Mouse (Mus musculus) forebrain, embryonic 16.5 days (tissue): ENCODE data around the gene Hsp90ab1. TPM values are rescaled to one million over a fixed set of nuclear protein-coding genes. Genes with fewer than 3 reads are reported as not detected.

Source experiments
- ATAC-seq: fragments of 200-750 bp; cut with Nextera tagmentation; 2 replicates; pipeline ENCODE4 v1.8.0; 2017; ENCODE audit warnings: mild to moderate bottlenecking, moderate library complexity
- H3K27ac ChIP-seq: fragments of 300-500 bp; sonication (generic); 2 replicates; pipeline ENCODE4 v1.5.1; 2014; ENCODE audit warnings: low read length, control low read depth
- H3K27me3 ChIP-seq: fragments of 300-500 bp; sonication (generic); replicated peaks from 2 replicates; pipeline ENCODE4 v1.6.1; 2014; ENCODE audit warnings: low read length; ENCODE audit not compliant: control insufficient read depth, insufficient read depth
- H3K36me3 ChIP-seq: fragments of 300-500 bp; sonication (generic); 2 replicates; pipeline ENCODE4 v1.6.1; 2014; ENCODE audit not compliant: control insufficient read depth, insufficient read depth
- H3K4me1 ChIP-seq: fragments of 300-500 bp; sonication (generic); replicated peaks from 2 replicates; pipeline ENCODE4 v1.6.1; 2014; ENCODE audit warnings: low read length; ENCODE audit not compliant: control insufficient read depth, insufficient read depth
- H3K4me2 ChIP-seq: fragments of 300-500 bp; sonication (generic); 2 replicates; pipeline ENCODE4 v1.6.1; 2014; ENCODE audit warnings: mild to moderate bottlenecking, low read length, control low read depth
- H3K4me3 ChIP-seq: fragments of 300-500 bp; sonication (generic); replicated peaks from 2 replicates; pipeline ENCODE4 v1.5.1; 2014; ENCODE audit warnings: mild to moderate bottlenecking, low read length, control low read depth
- H3K9ac ChIP-seq: fragments of 300-500 bp; sonication (generic); replicated peaks from 2 replicates; pipeline ENCODE4 v1.6.1; 2014; ENCODE audit warnings: low read depth, low read length, control low read depth
- H3K9me3 ChIP-seq: fragments of 300-500 bp; sonication (generic); 2 replicates; pipeline ENCODE4 v1.6.1; 2016; ENCODE audit warnings: low read length; ENCODE audit not compliant: control insufficient read depth
- WGBS: fragments of 180-500 bp; shearing (Covaris S2); extraction: QIAGEN DNeasy Blood & Tissue Kit; methylation state at CpG from one replicate; pipeline ENCODE4 v1.1.7; 2014; 5-methylcytosine and 5-hydroxymethylcytosine counted together
- polyA plus RNA-seq: library from polyadenylated mRNA; unstranded; fragments of >200 nt; fragmentation: Nextera tagmentation; extraction: Ambion mirVana; gene quantifications from 2 replicates; pipeline ENCODE4 v1.2.1, GENCODE M21; 2015

Hsp90ab1 gene
- polyA plus RNA-seq, 1 experiment from 2014 or later, result 1,528 TPM

GRCm38 (mm10) chr17:45584939-45585678 lies 12.0 kb upstream of the Hsp90ab1 start:
- peak; percentile 53 for ATAC-seq
- no peaks in the 10 kb centered on the region for H3K9me3 ChIP-seq
- H3K27me3 ChIP-seq, result no peaks in the 10 kb centered on the region
- no peak overlapping the region for H3K4me2 ChIP-seq
- peaks cover 8% of the 10 kb centered on the region; the same call in 1 of the 2 replicates for H3K36me3 ChIP-seq
- H3K4me1 ChIP-seq, result peaks cover 7% of the 10 kb centered on the region
- 26% methylated on average over 14 of the region's 14 CpGs for WGBS
- H3K9ac ChIP-seq, result no peak overlapping the region; the same call in 1 of the 2 replicates
- H3K27ac ChIP-seq, result peak overlapping the region; percentile 57
- H3K4me3 ChIP-seq, result no peak overlapping the region

GRCm38 (mm10) chr17:45584096-45584896 lies 11.2 kb upstream of the Hsp90ab1 start:
- Histone ChIP-seq H3K27me3 (no peaks in the 10 kb centered on the region), H3K9ac (no peak overlapping the region; the same call in 1 of the 2 replicates), H3K4me2 (no peak overlapping the region), H3K9me3 (no peaks in the 10 kb centered on the region), H3K4me1 (peaks cover 7% of the 10 kb centered on the region), H3K36me3 (peaks cover 8% of the 10 kb centered on the region; the same call in 1 of the 2 replicates), H3K27ac (peak overlapping the region; percentile 57), H3K4me3 (no peak overlapping the region)
- 33% methylated on average over 12 of the region's 12 CpGs for WGBS
- peak; percentile 24 for ATAC-seq

GRCm38 (mm10) chr17:45582715-45583355 lies 9.8 kb upstream of the Hsp90ab1 start:
- no peak for ATAC-seq
- no peak overlapping the region for H3K4me2 ChIP-seq
- no peaks in the 10 kb centered on the region for H3K27me3 ChIP-seq
- no peak overlapping the region for H3K9ac ChIP-seq
- no peaks in the 10 kb centered on the region for H3K9me3 ChIP-seq
- H3K36me3 ChIP-seq, result peaks cover 8% of the 10 kb centered on the region; the same call in 1 of the 2 replicates
- H3K4me3 ChIP-seq, result no peak overlapping the region
- WGBS, result 71% methylated on average over 6 of the region's 6 CpGs
- peaks cover 7% of the 10 kb centered on the region for H3K4me1 ChIP-seq
- no peak overlapping the region for H3K27ac ChIP-seq

- peaks cover 7% of the 10 kb centered on the region for H3K4me1 ChIP-seq
- H3K9me3 ChIP-seq, result no peaks in the 10 kb centered on the region
- no peak overlapping the region for H3K4me3 ChIP-seq
- no peak overlapping the region for H3K27ac ChIP-seq
- H3K27me3 ChIP-seq, result no peaks in the 10 kb centered on the region
- no peak overlapping the region for H3K9ac ChIP-seq
- no peak for ATAC-seq
- 91% methylated on average over 6 of the region's 6 CpGs for WGBS
- no peak overlapping the region for H3K4me2 ChIP-seq
- H3K36me3 ChIP-seq, result peaks cover 7% of the 10 kb centered on the region; the same call in 1 of the 2 replicates
Observed at GRCm38 (mm10) chr17:45582188-45582587, 9.1 kb upstream of the Hsp90ab1 start.

- 8% methylated on average over 2 of the region's 2 CpGs for WGBS
- peaks cover 3% of the 10 kb centered on the region; the same call in 1 of the 2 replicates for H3K36me3 ChIP-seq
- H3K4me3 ChIP-seq, result no peak overlapping the region
Observed at GRCm38 (mm10) chr17:45581567-45581983, 8.5 kb upstream of the Hsp90ab1 start.

GRCm38 (mm10) chr17:45580958-45581477 lies 7.9 kb upstream of the Hsp90ab1 start:
- no peak for ATAC-seq
- H3K4me1 ChIP-seq, result peaks cover 7% of the 10 kb centered on the region
- no peak overlapping the region for H3K4me3 ChIP-seq
- no peak overlapping the region for H3K4me2 ChIP-seq
- 53% methylated on average over 12 of the region's 12 CpGs for WGBS
- no peak overlapping the region for H3K27ac ChIP-seq
- no peaks in the 10 kb centered on the region for H3K36me3 ChIP-seq
- no peaks in the 10 kb centered on the region for H3K27me3 ChIP-seq
- H3K9ac ChIP-seq, result no peak overlapping the region
- no peaks in the 10 kb centered on the region for H3K9me3 ChIP-seq

More at GRCm38 (mm10) chr17:45581567-45581983, 8.5 kb upstream of the Hsp90ab1 start:
- peaks cover 7% of the 10 kb centered on the region for H3K4me1 ChIP-seq
- H3K9ac ChIP-seq, result no peak overlapping the region
- H3K4me2 ChIP-seq, result no peak overlapping the region
- no peaks in the 10 kb centered on the region for H3K27me3 ChIP-seq
- no peak for ATAC-seq
- no peaks in the 10 kb centered on the region for H3K9me3 ChIP-seq
- no peak overlapping the region for H3K27ac ChIP-seq

- Histone ChIP-seq H3K27me3 (no peaks in the 10 kb centered on the region), H3K9ac (no peak overlapping the region), H3K4me3 (no peak overlapping the region), H3K27ac (no peak overlapping the region), H3K4me1 (peaks cover 10% of the 10 kb centered on the region), H3K4me2 (no peak overlapping the region), H3K9me3 (no peaks in the 10 kb centered on the region), H3K36me3 (no peaks in the 10 kb centered on the region)
- WGBS, result 89% methylated on average over 4 of the region's 4 CpGs
- no peak for ATAC-seq
Observed at GRCm38 (mm10) chr17:45579554-45579953, 6.5 kb upstream of the Hsp90ab1 start.

- no peak for ATAC-seq
- 74% methylated on average over 7 of the region's 7 CpGs for WGBS
- H3K4me3 ChIP-seq, result no peak overlapping the region
Observed at GRCm38 (mm10) chr17:45578843-45579242, 5.8 kb upstream of the Hsp90ab1 start.

GRCm38 (mm10) chr17:45578242-45578641 lies 5.2 kb upstream of the Hsp90ab1 start:
- H3K27me3 ChIP-seq, result no peaks in the 10 kb centered on the region
- ATAC-seq, result no peak
- no peaks in the 10 kb centered on the region for H3K36me3 ChIP-seq
- no peak overlapping the region for H3K27ac ChIP-seq
- no peak overlapping the region for H3K4me3 ChIP-seq
- H3K9ac ChIP-seq, result no peak overlapping the region
- H3K9me3 ChIP-seq, result no peaks in the 10 kb centered on the region
- H3K4me1 ChIP-seq, result peaks cover 11% of the 10 kb centered on the region
- WGBS, result 51% methylated on average over 5 of the region's 5 CpGs
- H3K4me2 ChIP-seq, result no peak overlapping the region

More at GRCm38 (mm10) chr17:45578843-45579242, 5.8 kb upstream of the Hsp90ab1 start:
- Histone ChIP-seq H3K27me3 (no peaks in the 10 kb centered on the region), H3K27ac (no peak overlapping the region), H3K4me2 (no peak overlapping the region), H3K4me1 (peaks cover 11% of the 10 kb centered on the region), H3K36me3 (no peaks in the 10 kb centered on the region), H3K9ac (no peak overlapping the region), H3K9me3 (no peaks in the 10 kb centered on the region)
